Mouse (Mus musculus): ENCODE results near the gene Pm20d1.
A peak's percentile ranks its signal among the peaks of the same experiment; 100 is the strongest.

DNA sequence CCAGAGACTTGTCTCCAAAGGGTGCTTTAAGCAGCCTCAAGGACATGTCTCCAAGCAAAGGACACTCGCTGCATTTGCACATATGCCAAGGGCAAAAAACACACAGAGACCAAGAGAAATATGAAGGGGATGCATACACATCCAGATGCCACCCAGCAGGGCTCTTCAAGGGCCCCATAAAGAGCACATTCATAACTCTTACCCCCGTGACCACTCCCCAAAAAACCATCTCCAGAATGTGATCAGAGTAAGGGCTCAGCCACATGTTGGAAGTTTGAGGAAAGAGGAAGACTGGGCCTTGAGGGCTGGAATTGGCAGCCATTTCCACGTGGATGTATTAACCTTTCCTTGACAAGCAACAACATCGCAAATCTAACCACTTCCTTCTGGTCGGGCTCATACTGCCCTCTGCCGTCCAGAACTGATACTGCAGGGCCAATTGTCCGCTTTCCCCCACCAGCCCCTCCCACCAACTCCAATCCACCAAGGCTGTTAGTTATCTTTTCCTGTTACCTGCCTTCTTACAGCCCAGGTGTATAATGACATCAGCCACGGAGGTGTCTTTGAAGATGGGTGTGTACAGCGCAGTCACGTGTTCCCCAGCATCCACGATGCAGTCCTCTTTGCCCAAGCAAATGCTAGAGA lies 31.7 kb upstream of the Pm20d1 start:
- TF ChIP-seq CTCF (conservative IDR thresholded peaks at IDR 0.05; ENCODE audit: low read length): peak; percentile 92
- TF ChIP-seq POU5F1 (IDR thresholded peaks at IDR 0.05; ENCODE audit: borderline replicate concordance, low read length): no peak

All from E14TG2a.4 (cell line).